10 mouse cellular contexts compared by ENCODE assay signal in genomic region chr10:120064424-120064823, GRCm38 (mm10). TPM values are rescaled to one million over a fixed set of nuclear protein-coding genes. Genes with fewer than 3 reads are reported as not detected.
DNase-seq lines count a peak whose midpoint lies in the region; ATAC-seq and TF ChIP-seq lines count a peak whose summit lies in the region.
"Had no signal": no experiment of that assay in that cellular context is flagged by ENCODE, and none has a peak within 500 bp of the region (broad histone marks: within the 10 kb centered on the region; RNA-seq: fewer than 3 reads in every experiment).

No protein-coding gene starts in this region.

- H3K4me1 ChIP-seq in hindbrain, embryonic 14.5 days (replicated peaks; ENCODE audit: control insufficient read depth, insufficient read depth, low read length), result no peaks in the 10 kb centered on the region
- no peaks in the 10 kb centered on the region for H3K4me1 ChIP-seq in hindbrain, embryonic 16.5 days (ENCODE audit: control insufficient read depth, insufficient read depth, low read depth, low read length)
- H3K4me1 ChIP-seq in E14TG2a.4 (replicated peaks; ENCODE audit: low read depth, low read length), result peaks cover 13% of the 10 kb centered on the region
- H3K4me1 ChIP-seq in midbrain, embryonic 14.5 days (ENCODE audit: control insufficient read depth, insufficient read depth, low read length), result no peaks in the 10 kb centered on the region
- no peaks in the 10 kb centered on the region; the same call in 1 of the 2 replicates for H3K4me1 ChIP-seq in testis, adult 2 months (ENCODE audit: control insufficient read depth, insufficient read depth, low read length)
- H3K4me1 ChIP-seq: neural tube, embryonic 12.5 days had no signal

- H3K9ac ChIP-seq in hindbrain, embryonic 14.5 days, result no peak overlapping the region
- no peak overlapping the region for H3K9ac ChIP-seq in hindbrain, embryonic 16.5 days (ENCODE audit: low read depth, low read length)
- H3K9ac ChIP-seq in midbrain, embryonic 14.5 days (replicated peaks; ENCODE audit: low read length), result no peak overlapping the region
- H3K9ac ChIP-seq: neural tube, embryonic 12.5 days had no signal

- H3K9me3 ChIP-seq in hindbrain, embryonic 14.5 days (ENCODE audit: control insufficient read depth, low read length), result no peaks in the 10 kb centered on the region
- H3K9me3 ChIP-seq in hindbrain, embryonic 16.5 days (ENCODE audit: control insufficient read depth, low read length), result no peaks in the 10 kb centered on the region
- peaks cover 6% of the 10 kb centered on the region for H3K9me3 ChIP-seq in E14TG2a.4 (ENCODE audit: low read length)
- no peaks in the 10 kb centered on the region for H3K9me3 ChIP-seq in midbrain, embryonic 14.5 days (ENCODE audit: control insufficient read depth, low read length)
- H3K9me3 ChIP-seq: neural tube, embryonic 12.5 days had no signal

- no peak overlapping the region for H3K4me2 ChIP-seq in hindbrain, embryonic 14.5 days (replicated peaks)
- H3K4me2 ChIP-seq in hindbrain, embryonic 16.5 days (ENCODE audit: low read length), result no peak overlapping the region
- no peak overlapping the region for H3K4me2 ChIP-seq in midbrain, embryonic 14.5 days (ENCODE audit: low read length)
- H3K4me2 ChIP-seq: neural tube, embryonic 12.5 days had no signal

- no peak for ATAC-seq in hindbrain, embryonic 14.5 days (ENCODE audit: low FRiP score)
- ATAC-seq in hindbrain, embryonic 16.5 days, result no peak
- ATAC-seq in midbrain, embryonic 14.5 days (ENCODE audit: low FRiP score, low TSS enrichment), result no peak

- no peaks in the 10 kb centered on the region for H3K27me3 ChIP-seq in hindbrain, embryonic 14.5 days (ENCODE audit: control insufficient read depth, insufficient read depth, low read length)
- H3K27me3 ChIP-seq in hindbrain, embryonic 16.5 days (replicated peaks; ENCODE audit: control insufficient read depth, insufficient read depth, low read length), result no peaks in the 10 kb centered on the region
- peaks cover 8% of the 10 kb centered on the region for H3K27me3 ChIP-seq in E14TG2a.4 (ENCODE audit: insufficient read depth, low read length)
- H3K27me3 ChIP-seq in midbrain, embryonic 14.5 days (ENCODE audit: control insufficient read depth, insufficient read depth, low read length), result no peaks in the 10 kb centered on the region
- H3K27me3 ChIP-seq in testis, adult 2 months (ENCODE audit: control insufficient read depth, insufficient read depth, low read length), result no peaks in the 10 kb centered on the region
- H3K27me3 ChIP-seq: neural tube, embryonic 12.5 days had no signal

- no peaks in the 10 kb centered on the region for H3K36me3 ChIP-seq in hindbrain, embryonic 14.5 days (replicated peaks; ENCODE audit: control insufficient read depth, insufficient read depth)
- H3K36me3 ChIP-seq in hindbrain, embryonic 16.5 days (ENCODE audit: control insufficient read depth, insufficient read depth, low read length), result 0 out of 2 replicates have a peak, but pooled peaks cover 2% of the 10 kb centered on the region
- no peaks in the 10 kb centered on the region for H3K36me3 ChIP-seq in E14TG2a.4 (ENCODE audit: insufficient read depth, low read length)
- no peaks in the 10 kb centered on the region for H3K36me3 ChIP-seq in midbrain, embryonic 14.5 days (ENCODE audit: control insufficient read depth, insufficient read depth, low read length)
- no peaks in the 10 kb centered on the region for H3K36me3 ChIP-seq in testis, adult 2 months (ENCODE audit: control insufficient read depth, insufficient read depth, low read length)
- H3K36me3 ChIP-seq: neural tube, embryonic 12.5 days had no signal

- H3K27ac ChIP-seq in hindbrain, embryonic 14.5 days, result no peak overlapping the region
- H3K27ac ChIP-seq in hindbrain, embryonic 16.5 days (ENCODE audit: low read depth, low read length), result no peak overlapping the region
- no peak overlapping the region for H3K27ac ChIP-seq in midbrain, embryonic 14.5 days (replicated peaks; ENCODE audit: low read depth, low read length)
- no peak overlapping the region for H3K27ac ChIP-seq in testis, adult 2 months (ENCODE audit: control insufficient read depth, insufficient read depth, low read depth, low read length)
- H3K27ac ChIP-seq: neural tube, embryonic 12.5 days had no signal

- peak; percentile 69 for DNase-seq in hindbrain, embryonic 14.5 days (ENCODE audit: low spot score)
- peak; percentile 76 for DNase-seq in brain, adult 2 months (ENCODE audit: low read depth, low spot score)
- peak; percentile 22 to 28 for DNase-seq in frontal cortex, postnatal 25 days (ENCODE audit: low spot score in 2 of 2)
- DNase-seq in layer of hippocampus, postnatal 36 days, result peak; percentile 20 to 32
- DNase-seq in midbrain, embryonic 14.5 days, result peak; percentile 65

- peak; percentile 79 for TF ChIP-seq CTCF in E14TG2a.4 (conservative IDR thresholded peaks at IDR 0.05; ENCODE audit: low read length)
- peak; percentile 43; the same call in 1 of the 2 replicates for TF ChIP-seq CTCF in testis, adult 2 months (IDR thresholded peaks at IDR 0.05; ENCODE audit: control insufficient read depth, insufficient read depth, insufficient replicate concordance, low read depth, low read length)

- no peak for TF ChIP-seq POLR2A in testis, adult 2 months (IDR thresholded peaks at IDR 0.05; ENCODE audit: control insufficient read depth, low read depth, low read length)

- WGBS in hindbrain, embryonic 14.5 days, result 28% methylated on average over 5 of the region's 5 CpGs
- WGBS in hindbrain, embryonic 16.5 days, result 24% methylated on average over 5 of the region's 5 CpGs
- 24% methylated on average over 5 of the region's 5 CpGs for WGBS in midbrain, embryonic 14.5 days

- H3K4me3 ChIP-seq in hindbrain, embryonic 14.5 days (replicated peaks; ENCODE audit: low read length), result no peak overlapping the region
- no peak overlapping the region for H3K4me3 ChIP-seq in hindbrain, embryonic 16.5 days (ENCODE audit: low read length)
- no peak overlapping the region for H3K4me3 ChIP-seq in E14TG2a.4 (replicated peaks; ENCODE audit: low read length)
- no peak overlapping the region for H3K4me3 ChIP-seq in midbrain, embryonic 14.5 days (replicated peaks; ENCODE audit: low read depth, low read length)
- no peak overlapping the region for H3K4me3 ChIP-seq in testis, adult 2 months (ENCODE audit: control insufficient read depth, low read depth, low read length)
- H3K4me3 ChIP-seq: erythroblast, embryonic 14.5 days; neural tube, embryonic 12.5 days had no signal

RNA-seq across cellular contexts. Expression of gene Helb, which starts 48.4 kb away (rescaled TPM):
- polyA plus RNA-seq in hindbrain, embryonic 14.5 days (2014; fragmentation: Nextera tagmentation; extraction: Ambion mirVana), result 2.0 and 2.2 TPM in 2 replicates
- 1.9 and 2.8 TPM in 2 replicates for polyA plus RNA-seq in hindbrain, embryonic 16.5 days (2015; fragmentation: Nextera tagmentation; extraction: Ambion mirVana)
- 1 to 10 TPM; 3.8 to 4.2 TPM for total RNA-seq in layer of hippocampus, postnatal 36 days (2021)
- 1.1 and 2.9 TPM in 2 replicates for polyA plus RNA-seq in midbrain, embryonic 14.5 days (2014; fragmentation: Nextera tagmentation; extraction: Ambion mirVana)
- polyA plus RNA-seq in testis, adult 2 months (2012; rRNA removed), result 0.62 and 0.96 TPM in 2 replicates

Comparison
In these comparisons a context has a peak if more than half of its experiments do, and no peak if none do; other contexts are left out.
1. DNase-seq: peak in every context shown above with its lines; median percentile 76 in brain, adult 2 months; 69 in hindbrain, embryonic 14.5 days; 65 in midbrain, embryonic 14.5 days; 26 in layer of hippocampus, postnatal 36 days; 25 in frontal cortex, postnatal 25 days.